Mouse (Mus musculus): Measurements from ENCODE around the gene Oprd1. TPM values are rescaled to one million over a fixed set of nuclear protein-coding genes. Genes with fewer than 3 reads are reported as not detected.

Oprd1 gene
- polyA plus RNA-seq, 1 experiment from 2014 or later: 0.04 TPM

DNA sequence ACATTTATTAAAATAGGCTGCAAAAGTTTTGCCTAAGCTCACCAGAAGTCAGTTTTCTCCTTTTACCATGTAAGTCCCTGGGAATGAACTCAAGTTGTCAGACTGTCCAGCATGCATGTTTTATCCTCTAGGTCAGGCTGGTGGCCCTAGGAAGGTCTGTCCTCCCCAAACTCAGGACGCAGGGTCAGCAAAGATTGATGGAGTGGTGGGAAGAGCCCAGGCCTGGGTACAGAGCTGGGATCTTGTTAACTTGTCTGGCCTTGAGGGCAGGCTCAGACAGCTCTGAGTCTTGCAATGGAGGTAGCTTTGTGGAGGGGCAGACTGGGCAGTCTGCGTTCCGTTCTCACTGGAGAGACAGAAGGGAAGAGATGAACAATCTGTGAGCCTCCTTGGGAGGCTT, 25.0 kb upstream of the Oprd1 start:
- H3K4me3 ChIP-seq (ENCODE audit: low read length): no peak overlapping the region
- no peaks in the 10 kb centered on the region for H3K9me3 ChIP-seq (ENCODE audit: control insufficient read depth, low read length)
- no peaks in the 10 kb centered on the region for H3K36me3 ChIP-seq (ENCODE audit: control insufficient read depth, insufficient read depth, low read length)
- 75% methylated on average over 3 of the region's 3 CpGs for WGBS
- H3K4me1 ChIP-seq (replicated peaks; ENCODE audit: control insufficient read depth, insufficient read depth, low read length): no peaks in the 10 kb centered on the region; the same call in 1 of the 2 replicates
- H3K4me2 ChIP-seq (ENCODE audit: low read depth, low read length): no peak overlapping the region
- H3K9ac ChIP-seq (ENCODE audit: low read length): no peak overlapping the region
- no peak overlapping the region for H3K27ac ChIP-seq (ENCODE audit: low read length)
- no peaks in the 10 kb centered on the region for H3K27me3 ChIP-seq (ENCODE audit: control insufficient read depth, insufficient read depth, low read depth, low read length)
- no peak for ATAC-seq (ENCODE audit: low read depth)

GRCm38 (mm10) chr4:132167436-132167835, 23.1 kb upstream of the Oprd1 start:
- Histone ChIP-seq H3K36me3 (ENCODE audit: control insufficient read depth, insufficient read depth, low read length) (no peaks in the 10 kb centered on the region), H3K27ac (ENCODE audit: low read length) (no peak overlapping the region), H3K4me2 (ENCODE audit: low read depth, low read length) (no peak overlapping the region), H3K27me3 (ENCODE audit: control insufficient read depth, insufficient read depth, low read depth, low read length) (no peaks in the 10 kb centered on the region), H3K9ac (ENCODE audit: low read length) (no peak overlapping the region), H3K4me3 (ENCODE audit: low read length) (no peak overlapping the region), H3K4me1 (replicated peaks; ENCODE audit: control insufficient read depth, insufficient read depth, low read length) (no peaks in the 10 kb centered on the region; the same call in 1 of the 2 replicates), H3K9me3 (ENCODE audit: control insufficient read depth, low read length) (no peaks in the 10 kb centered on the region)
- 83% methylated on average over 3 of the region's 3 CpGs for WGBS
- no peak for ATAC-seq (ENCODE audit: low read depth)

DNA sequence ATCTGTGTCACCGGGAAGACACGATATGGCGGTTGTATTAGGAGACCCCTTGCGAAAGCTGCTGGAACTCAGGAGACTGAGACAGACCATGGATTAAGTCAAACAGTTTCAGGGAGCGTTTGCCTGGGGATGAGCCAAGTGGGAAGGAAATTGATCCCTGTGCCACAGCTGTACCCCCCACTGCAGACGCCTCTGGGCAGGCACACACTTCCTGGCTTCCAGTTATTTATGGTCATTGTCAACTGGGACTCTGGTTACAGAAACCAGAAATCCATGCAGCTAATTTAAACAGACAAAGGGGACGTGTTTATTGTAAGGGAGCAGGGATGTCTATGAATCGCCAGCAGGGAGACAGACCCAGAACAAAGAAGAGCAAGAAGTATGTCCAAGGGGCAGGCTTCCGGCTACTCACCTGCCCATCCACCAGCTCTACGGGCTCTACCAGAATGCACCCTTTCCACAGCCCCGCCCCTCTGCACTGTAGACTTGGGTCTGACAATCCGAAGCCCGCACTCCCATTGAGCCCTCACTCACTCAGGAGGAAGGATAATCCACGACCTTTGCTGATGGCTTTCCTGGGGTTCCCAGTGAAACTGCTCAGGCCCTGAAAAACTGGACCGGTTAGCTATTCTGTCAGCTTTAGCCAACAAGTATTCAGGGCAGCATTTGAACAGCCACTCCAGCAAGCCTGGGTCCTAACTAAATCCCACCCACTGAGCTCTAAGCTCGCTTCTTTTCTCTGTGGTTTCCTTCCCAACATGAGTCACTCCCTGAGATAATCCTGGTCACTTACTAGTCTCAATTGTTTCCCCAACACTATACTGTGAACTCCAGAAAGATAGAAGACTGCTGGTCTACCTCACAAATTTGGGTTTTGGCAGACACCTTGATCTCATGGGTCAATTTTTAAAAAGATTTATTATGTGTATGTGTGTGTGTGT, 22.3 kb upstream of the Oprd1 start:
- H3K36me3 ChIP-seq (ENCODE audit: control insufficient read depth, insufficient read depth, low read length): no peaks in the 10 kb centered on the region
- no peaks in the 10 kb centered on the region for H3K9me3 ChIP-seq (ENCODE audit: control insufficient read depth, low read length)
- no peaks in the 10 kb centered on the region; the same call in 1 of the 2 replicates for H3K4me1 ChIP-seq (replicated peaks; ENCODE audit: control insufficient read depth, insufficient read depth, low read length)
- no peaks in the 10 kb centered on the region for H3K27me3 ChIP-seq (ENCODE audit: control insufficient read depth, insufficient read depth, low read depth, low read length)
- H3K4me3 ChIP-seq (ENCODE audit: low read length): no peak overlapping the region
- no peak for ATAC-seq (ENCODE audit: low read depth)
- no peak overlapping the region for H3K27ac ChIP-seq (ENCODE audit: low read length)
- H3K9ac ChIP-seq (ENCODE audit: low read length): no peak overlapping the region
- no peak overlapping the region for H3K4me2 ChIP-seq (ENCODE audit: low read depth, low read length)
- WGBS: 55% methylated on average over 16 of the region's 16 CpGs

GRCm38 (mm10) chr4:132165691-132166090, 21.4 kb upstream of the Oprd1 start:
- H3K4me3 ChIP-seq (ENCODE audit: low read length): no peak overlapping the region
- no peaks in the 10 kb centered on the region for H3K27me3 ChIP-seq (ENCODE audit: control insufficient read depth, insufficient read depth, low read depth, low read length)
- H3K4me1 ChIP-seq (replicated peaks; ENCODE audit: control insufficient read depth, insufficient read depth, low read length): no peaks in the 10 kb centered on the region; the same call in 1 of the 2 replicates
- 53% methylated on average over 14 of the region's 14 CpGs for WGBS
- H3K9ac ChIP-seq (ENCODE audit: low read length): no peak overlapping the region
- ATAC-seq (ENCODE audit: low read depth): no peak
- no peak overlapping the region for H3K4me2 ChIP-seq (ENCODE audit: low read depth, low read length)
- no peaks in the 10 kb centered on the region for H3K36me3 ChIP-seq (ENCODE audit: control insufficient read depth, insufficient read depth, low read length)
- H3K9me3 ChIP-seq (ENCODE audit: control insufficient read depth, low read length): no peaks in the 10 kb centered on the region
- H3K27ac ChIP-seq (ENCODE audit: low read length): no peak overlapping the region

- no peak overlapping the region for H3K4me2 ChIP-seq (ENCODE audit: low read depth, low read length)
- no peak for ATAC-seq (ENCODE audit: low read depth)
- no peaks in the 10 kb centered on the region for H3K4me1 ChIP-seq (replicated peaks; ENCODE audit: control insufficient read depth, insufficient read depth, low read length)
- WGBS: 49% methylated on average over 12 of the region's 12 CpGs
- no peak overlapping the region for H3K4me3 ChIP-seq (ENCODE audit: low read length)
- no peaks in the 10 kb centered on the region for H3K36me3 ChIP-seq (ENCODE audit: control insufficient read depth, insufficient read depth, low read length)
- no peak overlapping the region for H3K27ac ChIP-seq (ENCODE audit: low read length)
- H3K27me3 ChIP-seq (ENCODE audit: control insufficient read depth, insufficient read depth, low read depth, low read length): no peaks in the 10 kb centered on the region
- no peaks in the 10 kb centered on the region for H3K9me3 ChIP-seq (ENCODE audit: control insufficient read depth, low read length)
- no peak overlapping the region for H3K9ac ChIP-seq (ENCODE audit: low read length)
These were observed 12.8 kb upstream of the Oprd1 start for GRCm38 (mm10) chr4:132156941-132157622.

DNA sequence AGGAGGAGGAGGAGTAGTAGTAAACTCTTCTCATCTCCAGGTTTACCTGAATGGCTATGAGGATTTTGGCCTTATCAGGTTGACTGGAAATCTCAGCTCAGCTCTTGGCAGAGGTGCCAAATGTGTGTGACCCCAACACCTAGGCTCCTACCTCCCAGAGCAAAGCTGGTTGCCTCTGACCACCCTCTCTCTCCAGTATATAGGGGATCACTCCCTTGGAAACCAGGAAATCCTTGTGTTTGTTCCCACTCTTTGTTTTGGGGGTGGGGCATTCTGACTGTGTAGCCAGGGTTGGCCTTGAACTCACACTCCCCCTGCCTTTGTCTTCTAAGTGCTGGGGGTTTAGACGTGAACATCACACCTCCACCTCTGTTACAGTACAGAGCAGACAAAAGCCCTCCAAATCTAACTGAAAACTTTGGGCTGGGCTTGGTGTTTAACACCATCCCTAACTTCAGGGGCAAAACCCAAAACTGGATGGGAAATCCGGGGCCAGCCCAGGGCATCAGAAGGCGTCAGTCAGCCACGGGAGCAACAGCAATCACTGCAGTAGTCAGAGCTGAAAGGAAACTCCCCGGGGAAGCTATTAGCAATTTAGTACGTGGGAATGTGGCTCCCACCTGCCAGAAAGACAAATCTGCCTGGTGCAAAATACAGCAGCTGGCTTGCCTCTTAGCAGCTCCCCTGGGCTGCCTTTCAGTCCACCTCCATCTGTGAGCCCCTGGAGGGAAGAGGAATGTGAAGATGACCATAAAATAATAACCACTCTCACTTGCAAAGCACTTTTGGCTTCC, 10.8 kb upstream of the Oprd1 start:
- 12% methylated on average over 6 of the region's 6 CpGs for WGBS
- Histone ChIP-seq H3K4me2 (ENCODE audit: low read depth, low read length) (no peak overlapping the region), H3K27me3 (ENCODE audit: control insufficient read depth, insufficient read depth, low read depth, low read length) (no peaks in the 10 kb centered on the region), H3K36me3 (ENCODE audit: control insufficient read depth, insufficient read depth, low read length) (no peaks in the 10 kb centered on the region), H3K9ac (ENCODE audit: low read length) (no peak overlapping the region), H3K9me3 (ENCODE audit: control insufficient read depth, low read length) (no peaks in the 10 kb centered on the region), H3K4me3 (ENCODE audit: low read length) (no peak overlapping the region), H3K4me1 (replicated peaks; ENCODE audit: control insufficient read depth, insufficient read depth, low read length) (no peaks in the 10 kb centered on the region), H3K27ac (ENCODE audit: low read length) (no peak overlapping the region)
- ATAC-seq (ENCODE audit: low read depth): no peak

DNA sequence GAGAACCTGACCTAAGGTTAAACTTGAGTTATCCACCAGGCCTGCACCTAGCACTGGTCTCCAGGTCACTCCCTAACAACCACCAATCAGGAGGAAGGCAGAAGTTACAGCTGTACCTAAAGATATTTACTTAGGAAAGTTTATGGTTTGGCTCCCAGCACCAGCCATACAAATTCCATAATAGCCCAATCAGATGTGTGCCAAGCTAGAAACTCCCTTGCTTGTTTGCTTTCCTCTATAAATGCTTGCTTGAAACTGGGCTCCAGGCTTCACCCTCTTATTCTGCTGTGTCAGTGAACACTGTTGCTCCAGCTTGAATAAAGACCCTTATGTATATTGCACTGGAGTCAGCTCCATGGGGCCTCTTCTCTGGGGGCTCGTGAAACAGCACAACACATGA, 7.4 kb upstream of the Oprd1 start:
- Histone ChIP-seq H3K9me3 (ENCODE audit: control insufficient read depth, low read length) (no peaks in the 10 kb centered on the region), H3K36me3 (ENCODE audit: control insufficient read depth, insufficient read depth, low read length) (no peaks in the 10 kb centered on the region), H3K4me2 (ENCODE audit: low read depth, low read length) (no peak overlapping the region), H3K9ac (ENCODE audit: low read length) (no peak overlapping the region), H3K4me3 (ENCODE audit: low read length) (no peak overlapping the region), H3K4me1 (replicated peaks; ENCODE audit: control insufficient read depth, insufficient read depth, low read length) (no peaks in the 10 kb centered on the region), H3K27me3 (ENCODE audit: control insufficient read depth, insufficient read depth, low read depth, low read length) (no peaks in the 10 kb centered on the region), H3K27ac (ENCODE audit: low read length) (no peak overlapping the region)
- ATAC-seq (ENCODE audit: low read depth): no peak
- WGBS: 50% methylated on average over 1 of the region's 1 CpGs

GRCm38 (mm10) chr4:132146201-132146600, 1.9 kb upstream of the Oprd1 start:
- no peak for ATAC-seq (ENCODE audit: low read depth)
- H3K27ac ChIP-seq (ENCODE audit: low read length): no peak overlapping the region
- no peaks in the 10 kb centered on the region for H3K36me3 ChIP-seq (ENCODE audit: control insufficient read depth, insufficient read depth, low read length)
- H3K4me1 ChIP-seq (replicated peaks; ENCODE audit: control insufficient read depth, insufficient read depth, low read length): 0 out of 2 replicates have a peak, but pooled peaks cover 3% of the 10 kb centered on the region
- no peaks in the 10 kb centered on the region for H3K9me3 ChIP-seq (ENCODE audit: control insufficient read depth, low read length)
- no peak overlapping the region for H3K4me2 ChIP-seq (ENCODE audit: low read depth, low read length)
- WGBS: 72% methylated on average over 5 of the region's 5 CpGs
- no peak overlapping the region for H3K9ac ChIP-seq (ENCODE audit: low read length)
- H3K27me3 ChIP-seq (ENCODE audit: control insufficient read depth, insufficient read depth, low read depth, low read length): peaks cover 41% of the 10 kb centered on the region
- no peak overlapping the region for H3K4me3 ChIP-seq (ENCODE audit: low read length)

DNA sequence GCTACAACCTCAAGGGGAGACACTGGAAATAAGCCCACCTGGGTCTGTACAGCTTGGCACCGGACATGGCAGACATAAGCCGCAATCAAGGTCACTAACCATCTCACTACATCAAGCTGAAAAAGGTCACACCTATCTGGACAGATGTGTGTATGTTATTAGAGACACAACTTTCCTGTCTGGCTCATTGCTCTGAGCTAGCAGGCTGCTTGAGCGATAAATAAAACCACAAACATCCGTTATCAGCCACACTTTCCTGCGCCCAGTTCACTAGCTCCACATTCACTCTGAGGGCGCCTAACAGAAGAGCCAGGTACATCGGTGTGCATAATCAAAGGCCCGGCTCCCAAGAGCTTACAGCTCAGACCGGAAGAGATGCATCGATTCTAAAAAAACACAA, 806 bp upstream of the Oprd1 start:
- ATAC-seq (ENCODE audit: low read depth): no peak

More for the DNA sequence above, 806 bp upstream of the Oprd1 start:
- WGBS: 26% methylated on average over 10 of the region's 10 CpGs
- Histone ChIP-seq H3K4me2 (ENCODE audit: low read depth, low read length) (peak overlapping the region; percentile 77; the same call in 1 of the 2 replicates), H3K9ac (ENCODE audit: low read length) (no peak overlapping the region), H3K36me3 (ENCODE audit: control insufficient read depth, insufficient read depth, low read length) (no peaks in the 10 kb centered on the region), H3K27ac (ENCODE audit: low read length) (no peak overlapping the region), H3K4me1 (replicated peaks; ENCODE audit: control insufficient read depth, insufficient read depth, low read length) (0 out of 2 replicates have a peak, but pooled peaks cover 3% of the 10 kb centered on the region), H3K27me3 (ENCODE audit: control insufficient read depth, insufficient read depth, low read depth, low read length) (peaks cover 41% of the 10 kb centered on the region), H3K4me3 (ENCODE audit: low read length) (no peak overlapping the region), H3K9me3 (ENCODE audit: control insufficient read depth, low read length) (no peaks in the 10 kb centered on the region)
